Mouse (Mus musculus): ENCODE measurements around the gene Arhgap17.

- TF ChIP-seq CTCF (IDR thresholded peaks at IDR 0.05; ENCODE audit: low read depth, low read length) (no peak), TAL1 (conservative IDR thresholded peaks at IDR 0.05; ENCODE audit: low read depth, low read length) (no peak)
Observed at GRCm38 (mm10) chr7:123345041-123345544, 24.6 kb downstream of the Arhgap17 start.
